Mouse (Mus musculus) left cerebral cortex, adult 18-20 months (tissue): Measurements from ENCODE around the gene Hist2h3b. TPM values are rescaled to one million over a fixed set of nuclear protein-coding genes. Genes with fewer than 3 reads are reported as not detected.
"Not testable (repeated sequence)": the region's sequence is repeated elsewhere in the genome, so short reads cannot be mapped to it uniquely, and the experiment has no call there.

Source experiments
- DNase-seq, 2 experiments: peaks; one replicate each; pipeline ENCODE4 v3.0.0; 2021 to 2022; ENCODE audit warnings: low spot score in 2 of 2, mixed read lengths in 1 of 2
- long read RNA-seq, 2 experiments: library from polyadenylated mRNA; stranded (forward); transcript quantifications; one replicate each; pipeline ENCODE4 v2.0.0; 2021
- total RNA-seq, 2 experiments: library from RNA; stranded (reverse); gene quantifications; 2 replicates each; pipeline ENCODE4 v1.2.3; 2021

Hist2h3b gene
- 10 to 100 TPM; 51.9 to 52.0 TPM for total RNA-seq
- long read RNA-seq, experiment 1 = 0 reads
- long read RNA-seq, experiment 2 = 0 reads

GRCm38 (mm10) chr3:96268051-96268775 lies at the start of gene Hist2h3b:
Gene Hist2h3b, plus strand, starts transcription at chr3:96268654.
- peak; percentile 75 to 83 for DNase-seq

- peak in 1 of 2 experiments; percentile 20 for DNase-seq
Measured at GRCm38 (mm10) chr3:96219191-96219641, 49.2 kb upstream of the Hist2h3b start.

GRCm38 (mm10) chr3:96219661-96220130 lies 48.8 kb upstream of the Hist2h3b start, which contains the start of the genes Bola1 and Hist2h2ab:
Gene Bola1, minus strand, starts transcription at chr3:96219709.
Gene Hist2h2ab, plus strand, starts transcription at chr3:96219865.
- DNase-seq = peak; percentile 53 to 77

DNA sequence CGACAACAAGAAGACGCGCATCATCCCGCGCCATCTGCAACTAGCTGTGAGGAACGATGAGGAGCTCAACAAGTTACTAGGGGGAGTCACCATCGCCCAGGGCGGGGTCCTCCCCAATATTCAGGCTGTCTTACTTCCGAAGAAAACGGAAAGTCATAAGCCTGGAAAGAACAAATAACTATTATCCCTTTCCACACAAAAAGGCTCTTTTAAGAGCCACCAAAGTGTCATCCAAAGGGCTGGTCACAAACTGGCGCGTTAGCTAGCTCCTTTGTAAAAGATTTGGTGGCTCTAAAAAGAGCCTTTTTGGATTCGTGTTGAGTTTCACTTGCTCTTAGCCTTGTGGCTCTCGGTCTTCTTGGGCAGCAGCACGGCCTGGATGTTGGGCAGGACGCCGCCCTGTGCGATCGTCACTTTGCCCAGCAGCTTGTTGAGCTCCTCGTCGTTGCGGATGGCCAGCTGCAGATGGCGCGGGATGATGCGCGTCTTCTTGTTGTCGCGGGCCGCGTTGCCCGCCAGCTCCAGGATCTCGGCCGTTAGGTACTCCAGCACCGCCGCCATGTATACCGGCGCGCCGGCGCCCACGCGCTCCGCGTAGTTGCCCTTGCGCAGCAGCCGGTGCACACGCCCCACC lies 48.2 kb upstream of the Hist2h3b start:
- not testable (repeated sequence) for DNase-seq

DNA sequence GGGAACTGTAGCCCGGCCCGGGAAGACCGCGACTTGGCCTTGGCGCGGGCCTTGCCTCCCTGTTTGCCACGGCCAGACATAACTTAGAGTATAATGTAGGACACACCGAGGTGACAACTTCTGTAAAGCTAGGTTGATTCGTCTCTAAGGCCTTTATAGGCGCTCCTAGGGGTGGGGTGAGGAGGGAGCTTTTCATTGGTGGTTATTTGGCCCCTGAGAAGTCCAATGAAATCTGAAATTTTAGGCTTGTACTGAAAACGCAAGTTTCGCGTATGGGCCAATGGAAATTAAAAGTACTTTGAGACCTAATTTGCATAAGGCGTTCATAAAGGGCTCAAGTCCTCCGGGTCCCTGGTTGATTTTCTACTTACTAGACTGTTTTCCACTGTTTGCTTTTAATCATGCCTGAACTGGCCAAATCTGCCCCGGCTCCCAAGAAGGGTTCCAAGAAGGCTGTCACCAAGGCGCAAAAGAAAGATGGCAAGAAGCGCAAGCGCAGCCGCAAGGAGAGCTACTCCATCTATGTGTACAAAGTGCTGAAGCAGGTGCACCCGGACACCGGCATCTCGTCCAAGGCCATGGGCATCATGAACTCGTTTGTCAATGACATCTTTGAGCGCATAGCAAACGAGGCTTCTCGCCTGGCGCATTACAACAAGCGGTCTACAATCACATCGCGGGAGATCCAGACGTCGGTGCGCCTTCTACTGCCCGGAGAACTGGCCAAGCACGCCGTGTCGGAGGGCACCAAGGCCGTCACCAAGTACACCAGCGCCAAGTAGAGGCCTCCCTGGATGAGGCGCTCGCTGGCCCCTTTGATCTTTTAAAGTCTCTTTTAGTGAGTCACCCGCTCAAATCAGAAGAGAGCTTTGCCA lies 47.5 kb upstream of the Hist2h3b start, which contains the start of the genes Hist2h2ac and Hist2h2be:
Gene Hist2h2ac, minus strand, starts transcription at position 116 of the 875 bp plus-strand sequence.
Gene Hist2h2be, plus strand, starts transcription at position 355 of the 875 bp plus-strand sequence.
- peak; percentile 75 to 85 for DNase-seq

- DNase-seq = no peak
Measured at GRCm38 (mm10) chr3:96221640-96222038, 46.8 kb upstream of the Hist2h3b start.

DNA sequence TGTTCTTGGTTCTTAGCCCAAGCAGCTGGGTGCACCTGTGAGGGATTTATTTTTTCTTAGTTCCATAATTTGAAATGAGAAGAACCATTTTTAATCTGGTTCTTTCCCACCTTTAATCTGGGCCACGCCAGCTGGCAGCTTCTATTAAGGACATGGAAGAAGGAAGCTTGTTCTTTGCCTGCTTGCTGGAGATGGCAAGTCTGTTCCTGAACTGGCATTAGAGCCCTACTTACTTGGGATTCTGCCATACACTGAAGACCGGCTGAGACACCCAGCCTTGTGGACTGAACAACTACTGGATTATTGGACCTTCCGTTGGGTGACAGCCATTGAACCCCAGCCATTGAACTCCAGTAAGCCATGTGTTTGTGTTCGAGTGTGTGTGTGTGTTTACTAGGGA lies 45.7 kb upstream of the Hist2h3b start:
- no peak for DNase-seq

DNA sequence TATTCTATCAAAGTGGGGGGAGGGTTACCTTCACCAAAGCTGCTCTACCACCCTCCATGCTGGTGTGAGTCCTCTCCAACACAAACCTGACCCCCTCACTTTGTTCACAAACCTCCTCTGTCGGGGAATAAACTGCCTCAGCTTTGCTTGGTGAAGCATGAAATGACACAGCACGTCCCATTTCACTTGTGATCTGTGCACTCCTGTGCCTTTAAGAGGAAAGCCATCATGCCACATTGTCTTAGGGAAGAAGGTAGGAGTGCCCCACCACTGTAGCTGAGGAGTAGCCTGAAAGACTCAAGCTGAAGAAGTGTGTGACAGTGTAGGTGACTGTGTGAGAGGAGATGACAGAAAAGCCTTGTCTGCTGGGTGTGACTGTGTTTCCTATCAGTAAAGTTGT lies 43.0 kb upstream of the Hist2h3b start:
- DNase-seq = no peak

- DNase-seq = no peak
Measured at GRCm38 (mm10) chr3:96226695-96227648, 41.5 kb upstream of the Hist2h3b start.

GRCm38 (mm10) chr3:96228828-96229227 lies 39.6 kb upstream of the Hist2h3b start:
- no peak for DNase-seq

DNA sequence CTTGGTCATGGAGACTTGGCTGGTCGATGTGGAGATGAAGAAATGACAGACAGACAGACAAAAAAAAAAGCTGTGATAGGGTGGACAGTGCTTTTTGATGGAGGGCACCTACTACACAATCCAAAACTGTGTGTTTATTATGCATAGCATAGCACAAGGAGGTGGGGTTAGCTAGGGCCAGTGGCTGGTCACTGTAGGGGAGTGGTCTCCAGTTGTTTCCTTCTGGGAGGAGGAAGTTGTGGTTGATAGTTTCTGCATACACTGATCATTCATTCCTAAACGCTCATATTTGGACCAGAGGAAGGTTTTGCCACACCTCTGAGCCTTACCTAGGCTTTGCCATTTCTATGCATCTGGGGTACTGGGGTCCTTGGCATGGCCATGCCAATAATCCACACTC lies 38.0 kb upstream of the Hist2h3b start:
- no peak for DNase-seq

GRCm38 (mm10) chr3:96230910-96231757 lies 37.3 kb upstream of the Hist2h3b start:
- DNase-seq = no peak

- no peak for DNase-seq
Measured at GRCm38 (mm10) chr3:96231758-96232120, 36.7 kb upstream of the Hist2h3b start.

DNA sequence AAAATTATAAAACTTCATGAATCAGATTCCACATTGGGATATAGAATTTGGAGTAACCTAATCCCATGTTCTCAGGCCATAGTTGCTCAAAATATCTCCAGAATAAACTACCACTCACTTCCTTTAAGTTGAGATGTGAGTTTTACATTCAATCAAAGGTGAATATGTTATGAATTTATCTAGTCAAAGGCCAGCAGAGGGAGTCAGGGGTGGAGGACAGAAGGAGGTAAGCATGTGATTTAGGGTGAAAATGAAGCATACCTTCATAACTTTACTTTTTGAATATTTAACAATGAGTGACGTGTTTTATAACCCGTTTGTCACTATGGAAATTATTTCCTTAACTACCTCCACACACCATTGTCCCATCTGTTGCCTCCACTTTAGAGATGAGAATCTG lies 33.5 kb upstream of the Hist2h3b start:
- no peak for DNase-seq

GRCm38 (mm10) chr3:96235836-96236235 lies 32.6 kb upstream of the Hist2h3b start:
- no peak for DNase-seq

DNA sequence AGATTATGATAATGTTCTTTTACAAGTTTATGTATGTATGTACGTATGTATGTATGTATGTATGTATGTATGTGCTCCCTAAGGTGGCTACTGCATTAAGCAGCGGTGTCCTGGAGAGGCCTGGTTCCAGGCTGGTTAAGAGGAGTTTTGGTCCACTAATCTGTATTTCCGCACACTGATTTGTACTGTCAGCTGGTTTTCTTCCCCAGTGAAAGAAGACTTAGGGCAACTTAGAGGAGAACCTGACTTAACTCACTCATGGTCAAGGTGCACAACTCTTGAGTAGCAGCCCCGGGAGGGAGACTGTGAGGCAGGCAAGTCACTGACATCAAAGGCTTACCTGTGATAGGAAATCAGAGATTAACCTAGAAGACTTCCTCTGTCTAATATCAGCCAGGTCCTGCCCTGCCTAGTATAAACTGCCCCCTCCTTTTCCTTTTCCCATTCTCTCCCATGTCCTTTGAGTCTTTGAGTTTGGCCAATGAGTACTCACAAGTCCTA lies 31.6 kb upstream of the Hist2h3b start:
- DNase-seq = no peak

DNA sequence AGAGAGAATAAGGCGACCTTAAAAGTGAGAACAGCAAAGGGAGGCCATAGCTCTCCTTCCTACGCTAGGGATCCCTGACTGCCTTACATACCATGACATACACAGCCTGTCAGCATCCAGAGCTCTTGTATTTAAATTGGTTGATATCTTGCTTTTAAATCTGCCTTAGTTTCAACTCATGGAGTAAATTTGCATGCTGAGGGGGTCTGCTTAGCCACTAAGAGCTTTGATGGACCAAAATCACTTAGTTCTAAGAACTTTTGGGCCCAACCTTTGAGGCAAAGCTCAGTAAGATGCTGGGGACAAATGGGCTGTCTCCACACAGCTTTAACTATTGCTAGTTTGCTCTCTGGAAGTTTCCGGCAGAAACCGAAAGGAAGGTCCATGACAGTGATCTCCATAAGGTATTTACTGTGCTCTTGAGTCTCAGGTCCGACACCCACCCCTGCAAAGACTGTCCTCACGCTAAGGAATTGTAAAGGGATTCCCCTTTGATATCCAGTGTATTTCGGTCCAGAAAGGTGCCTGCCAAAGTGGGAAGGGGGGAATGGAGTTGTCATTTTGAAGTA lies 31.0 kb upstream of the Hist2h3b start:
- DNase-seq = no peak

DNA sequence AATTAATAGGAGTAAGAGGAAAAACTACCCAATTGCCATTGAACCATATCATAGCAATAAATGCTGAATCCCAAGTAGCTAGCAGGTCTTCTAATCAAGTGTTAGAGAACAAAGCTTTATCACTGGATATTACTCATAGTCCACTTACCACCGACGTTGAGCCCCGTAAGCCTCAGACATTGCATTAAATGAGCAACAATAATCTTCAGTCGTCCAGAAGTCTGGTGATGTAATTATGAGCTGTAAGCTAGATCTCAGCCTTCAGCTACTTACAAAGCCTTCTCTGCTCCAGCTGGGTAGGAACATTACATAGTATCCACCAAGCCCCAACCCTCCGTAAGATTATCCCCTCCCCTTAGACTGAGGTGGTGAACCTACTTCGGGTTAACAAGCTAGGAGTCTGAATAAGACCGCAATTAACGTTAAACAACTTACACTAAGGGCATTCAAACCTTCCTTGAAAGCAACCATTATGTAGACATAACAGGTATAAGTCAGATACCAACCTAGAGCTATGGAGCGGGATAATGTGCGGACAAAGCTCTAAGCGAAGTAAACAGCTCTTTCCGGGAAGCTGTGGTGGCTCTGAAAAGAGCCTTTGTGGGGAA lies 30.4 kb upstream of the Hist2h3b start:
- DNase-seq = no peak
